Mouse (Mus musculus) lung, postnatal 0 days (tissue): ENCODE data around the gene Spocd1. TPM values are rescaled to one million over a fixed set of nuclear protein-coding genes. Genes with fewer than 3 reads are reported as not detected.

Source experiments
- ATAC-seq: fragments of 200-750 bp; cut with Nextera tagmentation; 2 replicates; pipeline ENCODE4 v1.8.0; 2017; ENCODE audit warnings: moderate library complexity
- DNase-seq: peaks from one replicate; pipeline ENCODE4 v3.0.0-alpha.2; 2016; ENCODE audit warnings: low spot score
- H3K27ac ChIP-seq: fragments of 300-500 bp; sonication (generic); 2 replicates; pipeline ENCODE4 v1.5.1; 2014; ENCODE audit warnings: antibody characterized with exemption, mild to moderate bottlenecking, low read length, mixed read lengths
- H3K27me3 ChIP-seq: fragments of 300-500 bp; sonication (generic); replicated peaks from 2 replicates; pipeline ENCODE4 v1.6.1; 2014; ENCODE audit warnings: low read length, mixed read lengths; ENCODE audit not compliant: insufficient read depth
- H3K36me3 ChIP-seq: fragments of 300-500 bp; sonication (generic); 2 replicates; pipeline ENCODE4 v1.6.1; 2014; ENCODE audit warnings: low read length, mixed read lengths; ENCODE audit not compliant: insufficient read depth
- H3K4me1 ChIP-seq: fragments of 300-500 bp; sonication (generic); 2 replicates; pipeline ENCODE4 v1.6.1; 2014; ENCODE audit warnings: antibody characterized with exemption, low read depth, low read length, mixed read lengths; ENCODE audit not compliant: insufficient read depth
- H3K4me2 ChIP-seq: fragments of 300-500 bp; sonication (generic); replicated peaks from 2 replicates; pipeline ENCODE4 v1.6.1; 2014; ENCODE audit warnings: low read depth, mild to moderate bottlenecking, low read length, moderate library complexity, mixed read lengths
- H3K4me3 ChIP-seq: fragments of 300-500 bp; sonication (generic); 2 replicates; pipeline ENCODE4 v1.5.1; 2014; ENCODE audit warnings: low read depth, low read length
- H3K9ac ChIP-seq: fragments of 300-500 bp; sonication (generic); replicated peaks from 2 replicates; pipeline ENCODE4 v1.6.1; 2014; ENCODE audit warnings: low read depth, mild to moderate bottlenecking
- H3K9me3 ChIP-seq: fragments of 300-500 bp; sonication (generic); 2 replicates; pipeline ENCODE4 v1.6.1; 2016; ENCODE audit warnings: low read length, mixed read lengths
- CTCF ChIP-seq: IDR thresholded peaks from 2 replicates; pipeline ENCODE4 v1.5.1; 2016; ENCODE audit warnings: antibody characterized with exemption, mild to moderate bottlenecking
- EP300 ChIP-seq: IDR thresholded peaks from 2 replicates; pipeline ENCODE4 v1.6.1; 2016; ENCODE audit warnings: antibody characterized with exemption, mild to moderate bottlenecking, control low read depth
- WGBS: fragments of 180-500 bp; shearing (Covaris S2); extraction: QIAGEN DNeasy Blood & Tissue Kit; methylation state at CpG from one replicate; pipeline ENCODE4 v1.1.7; 2014; 5-methylcytosine and 5-hydroxymethylcytosine counted together
- polyA plus RNA-seq: library from polyadenylated mRNA; unstranded; fragments of >200 nt; fragmentation: Nextera tagmentation; extraction: Ambion mirVana; gene quantifications from 2 replicates; pipeline ENCODE4 v1.2.1, GENCODE M21; 2015

Spocd1 gene
- polyA plus RNA-seq, 1 experiment from 2014 or later, result not detected

DNA sequence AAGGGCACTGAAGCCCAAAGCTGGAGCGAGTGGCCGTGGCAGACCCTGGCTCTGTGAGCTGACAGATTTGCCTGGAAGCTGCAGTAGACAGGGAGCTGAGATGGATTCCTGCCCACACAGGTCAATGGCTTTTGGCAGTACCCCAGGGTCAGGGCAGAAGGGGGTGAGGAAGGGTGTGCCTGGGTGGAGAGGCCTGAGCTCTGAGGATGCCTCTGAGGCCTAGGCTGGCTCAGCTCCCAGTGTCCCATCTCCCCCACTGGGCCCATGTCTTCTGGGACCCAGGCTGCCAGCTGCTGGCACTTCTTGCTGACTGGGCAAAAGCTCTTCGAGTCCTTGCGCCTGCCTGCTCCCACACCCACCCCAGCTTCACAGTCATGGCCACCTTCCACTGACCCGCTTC, 64.2 kb downstream of the Spocd1 start:
- H3K9me3 ChIP-seq, result no peaks in the 10 kb centered on the region
- no peaks in the 10 kb centered on the region for H3K36me3 ChIP-seq
- no peak overlapping the region for H3K4me2 ChIP-seq
- DNase-seq, result no peak
- 93% methylated on average over 5 of the region's 5 CpGs for WGBS
- no peak overlapping the region for H3K27ac ChIP-seq
- H3K4me3 ChIP-seq, result no peak overlapping the region
- no peak for TF ChIP-seq EP300
- TF ChIP-seq CTCF, result no peak
- no peak for ATAC-seq
- H3K9ac ChIP-seq, result no peak overlapping the region
- H3K27me3 ChIP-seq, result peaks cover 2% of the 10 kb centered on the region; the same call in 1 of the 2 replicates
- no peaks in the 10 kb centered on the region; the same call in 1 of the 2 replicates for H3K4me1 ChIP-seq

GRCm38 (mm10) chr4:129993944-129994695, 65.1 kb downstream of the Spocd1 start:
- DNase-seq (no peak), ATAC-seq (0 out of 2 replicates have a peak, but pooled peaks have one; percentile 19)
- Histone ChIP-seq H3K4me3 (no peak overlapping the region), H3K36me3 (no peaks in the 10 kb centered on the region), H3K27ac (no peak overlapping the region), H3K9ac (no peak overlapping the region), H3K27me3 (no peaks in the 10 kb centered on the region), H3K4me2 (no peak overlapping the region), H3K9me3 (no peaks in the 10 kb centered on the region), H3K4me1 (no peaks in the 10 kb centered on the region)
- 83% methylated on average over 16 of the region's 16 CpGs for WGBS
- no peak for TF ChIP-seq EP300
- TF ChIP-seq CTCF, result no peak

GRCm38 (mm10) chr4:129994728-129995127, 65.7 kb downstream of the Spocd1 start:
- Histone ChIP-seq H3K36me3 (no peaks in the 10 kb centered on the region), H3K4me1 (no peaks in the 10 kb centered on the region), H3K4me3 (no peak overlapping the region), H3K4me2 (no peak overlapping the region), H3K27me3 (no peaks in the 10 kb centered on the region), H3K9me3 (no peaks in the 10 kb centered on the region), H3K9ac (no peak overlapping the region), H3K27ac (no peak overlapping the region)
- ATAC-seq, result no peak
- no peak for DNase-seq
- 74% methylated on average over 5 of the region's 5 CpGs for WGBS
- no peak for TF ChIP-seq CTCF
- no peak for TF ChIP-seq EP300

- TF ChIP-seq EP300, result no peak
- no peak for ATAC-seq
- Histone ChIP-seq H3K27me3 (no peaks in the 10 kb centered on the region), H3K4me3 (no peak overlapping the region), H3K4me1 (no peaks in the 10 kb centered on the region), H3K27ac (no peak overlapping the region), H3K36me3 (no peaks in the 10 kb centered on the region), H3K9ac (no peak overlapping the region), H3K4me2 (no peak overlapping the region), H3K9me3 (no peaks in the 10 kb centered on the region)
- no peak for DNase-seq
- WGBS, result 91% methylated on average over 8 of the region's 8 CpGs
These were observed 66.2 kb downstream of the Spocd1 start for GRCm38 (mm10) chr4:129995255-129995654.

GRCm38 (mm10) chr4:129996015-129996414, 67.0 kb downstream of the Spocd1 start:
- no peak overlapping the region for H3K4me2 ChIP-seq
- H3K4me3 ChIP-seq, result no peak overlapping the region
- no peaks in the 10 kb centered on the region for H3K27me3 ChIP-seq
- no peaks in the 10 kb centered on the region for H3K9me3 ChIP-seq
- no peaks in the 10 kb centered on the region for H3K36me3 ChIP-seq
- no peak overlapping the region for H3K9ac ChIP-seq
- no peak overlapping the region for H3K27ac ChIP-seq
- DNase-seq, result no peak
- no peak for TF ChIP-seq EP300
- peak; percentile 29; the same call in 1 of the 2 replicates for TF ChIP-seq CTCF
- H3K4me1 ChIP-seq, result no peaks in the 10 kb centered on the region
- no peak for ATAC-seq
- 72% methylated on average over 4 of the region's 4 CpGs for WGBS

DNA sequence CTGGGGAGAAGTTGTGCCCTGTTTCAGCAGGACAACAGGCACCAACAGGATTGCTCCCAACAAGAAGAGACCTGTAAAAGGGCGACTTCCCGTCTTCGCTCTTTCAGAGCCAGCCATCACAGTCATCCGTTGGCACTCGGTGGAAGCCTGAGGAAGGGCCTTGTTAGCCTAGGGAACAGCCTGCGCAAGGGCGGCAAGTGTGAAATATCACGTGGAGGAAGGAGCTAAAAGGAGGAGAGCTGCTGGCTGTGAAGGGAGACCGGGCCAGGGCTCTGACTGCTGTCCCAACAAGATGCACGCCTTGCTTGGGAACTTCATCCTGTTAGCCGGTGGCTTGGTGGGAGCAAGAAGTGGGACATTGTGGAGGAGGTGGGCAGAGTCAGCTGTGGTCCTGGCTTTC, 69.1 kb downstream of the Spocd1 start:
- Histone ChIP-seq H3K4me1 (no peaks in the 10 kb centered on the region), H3K9me3 (no peaks in the 10 kb centered on the region), H3K27me3 (no peaks in the 10 kb centered on the region), H3K4me2 (no peak overlapping the region), H3K4me3 (no peak overlapping the region), H3K27ac (no peak overlapping the region), H3K36me3 (no peaks in the 10 kb centered on the region), H3K9ac (no peak overlapping the region)
- WGBS, result 51% methylated on average over 11 of the region's 11 CpGs
- TF ChIP-seq CTCF, result no peak
- no peak for TF ChIP-seq EP300
- ATAC-seq, result no peak
- no peak for DNase-seq
